Comparison of ENCODE assay signal across 8 mouse cellular contexts in the genomic region with DNA sequence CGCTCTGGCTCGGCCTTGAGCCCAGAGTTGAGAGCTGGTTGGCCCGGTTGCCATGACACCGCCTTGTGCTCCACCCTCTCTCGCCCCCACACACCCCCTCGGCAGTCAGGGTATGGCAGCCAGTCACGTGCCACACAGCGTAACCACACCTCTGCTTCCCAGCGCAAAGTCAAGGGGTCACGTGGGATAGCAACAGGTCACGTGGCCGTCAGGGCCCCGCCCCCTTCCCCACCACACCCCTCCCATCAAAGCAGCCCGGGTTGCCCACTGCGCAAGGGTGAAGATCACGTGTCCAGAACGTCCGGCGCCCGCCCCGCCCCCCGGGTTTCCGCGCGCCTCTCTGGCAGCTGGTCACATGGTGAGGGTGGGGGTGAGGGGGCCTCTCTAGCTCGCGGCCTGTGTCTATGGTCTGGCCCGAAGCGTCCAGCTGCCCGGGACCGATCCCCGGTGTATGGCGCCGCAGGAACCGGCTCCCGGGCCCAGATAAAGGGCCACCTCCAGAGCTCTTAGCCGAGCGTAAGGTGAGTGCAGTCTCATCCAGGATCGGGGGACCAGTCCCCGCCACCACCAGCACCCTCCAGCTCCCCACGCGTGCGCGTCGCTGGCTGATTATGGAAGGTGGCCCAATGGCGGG. TPM values are rescaled to one million over a fixed set of nuclear protein-coding genes. Genes with fewer than 3 reads are reported as not detected.
DNase-seq lines count a peak whose midpoint lies in the region; ATAC-seq lines count a peak whose summit lies in the region.

A gene (plus strand): TSS at position 296 of the 634 bp plus-strand sequence.

- no peaks in the 10 kb centered on the region for H3K9me3 ChIP-seq in forebrain, embryonic 14.5 days (replicated peaks; ENCODE audit: control insufficient read depth, low read length)
- no peaks in the 10 kb centered on the region for H3K9me3 ChIP-seq in neural tube, embryonic 15.5 days (replicated peaks)

- H3K4me1 ChIP-seq in forebrain, embryonic 14.5 days (ENCODE audit: control insufficient read depth, insufficient read depth, low read length) = peaks cover 26% of the 10 kb centered on the region
- H3K4me1 ChIP-seq in neural tube, embryonic 15.5 days = peaks cover 54% of the 10 kb centered on the region

- peak within 1 kb of the TSS; percentile 94 for H3K4me2 ChIP-seq in forebrain, embryonic 14.5 days (ENCODE audit: low read length)
- H3K4me2 ChIP-seq in neural tube, embryonic 15.5 days = peak within 1 kb of the TSS; percentile 89

- intact Hi-C loops in heart, postnatal 14 days (cut with DNase I) = no loop called here

- H3K4me3 ChIP-seq in forebrain, embryonic 14.5 days (ENCODE audit: low read depth, low read length) = peak within 1 kb of the TSS; percentile 67
- peak within 1 kb of the TSS; percentile 80 for H3K4me3 ChIP-seq in neural tube, embryonic 15.5 days (replicated peaks)

- H3K27me3 ChIP-seq in forebrain, embryonic 14.5 days (replicated peaks; ENCODE audit: control insufficient read depth, insufficient read depth, low read length) = no peaks in the 10 kb centered on the region
- H3K27me3 ChIP-seq in neural tube, embryonic 15.5 days (replicated peaks) = no peaks in the 10 kb centered on the region

- H3K36me3 ChIP-seq in forebrain, embryonic 14.5 days (ENCODE audit: control insufficient read depth, insufficient read depth, low read length) = peaks cover 40% of the 10 kb centered on the region
- H3K36me3 ChIP-seq in neural tube, embryonic 15.5 days = peaks cover 37% of the 10 kb centered on the region

- peak within 1 kb of the TSS; percentile 93 for H3K9ac ChIP-seq in forebrain, embryonic 14.5 days (ENCODE audit: low read length)
- peak within 1 kb of the TSS; percentile 87 for H3K9ac ChIP-seq in neural tube, embryonic 15.5 days (replicated peaks)

- ATAC-seq in forebrain, embryonic 14.5 days = peak; percentile 89
- ATAC-seq in neural tube, embryonic 15.5 days (ENCODE audit: low FRiP score) = peak; percentile 92

- peak; percentile 100 for DNase-seq in ES-CJ7 (ENCODE audit: low read depth, low spot score)
- peak; percentile 99 for DNase-seq in cerebellum, adult 11 months
- peak; percentile 99 for DNase-seq in forebrain, embryonic 14.5 days (ENCODE audit: low spot score)
- DNase-seq in heart, postnatal 14 days = peak; percentile 98
- DNase-seq in layer of hippocampus, adult 11-12 months (ENCODE audit: low spot score) = peak; percentile 98
- DNase-seq in lung, adult 18-20 months = peak; percentile 98
- peak; percentile 97 for DNase-seq in testis, postnatal 14 days (ENCODE audit: low spot score)

- WGBS in forebrain, embryonic 14.5 days = under 1% methylated on average over 43 of the region's 46 CpGs
- WGBS in neural tube, embryonic 15.5 days = under 1% methylated on average over 46 of the region's 46 CpGs

- peak within 1 kb of the TSS; percentile 85 for H3K27ac ChIP-seq in forebrain, embryonic 14.5 days (ENCODE audit: low read depth, low read length)
- H3K27ac ChIP-seq in neural tube, embryonic 15.5 days (replicated peaks) = peak within 1 kb of the TSS; percentile 93

RNA-seq across cellular contexts. Expression of the gene that starts here (rescaled TPM):
- polyA plus RNA-seq in forebrain, embryonic 14.5 days (2014; fragmentation: Nextera tagmentation; extraction: Ambion mirVana) = 1,959 and 2,468 TPM in 2 replicates
- 100 to 1,000 TPM in 1 of 2 experiments, 10 to 100 TPM in 1; 92.4 to 113 TPM for total RNA-seq in heart, postnatal 14 days (2021)
- 551 and 796 TPM in 2 replicates for polyA plus RNA-seq in neural tube, embryonic 15.5 days (2015; fragmentation: Nextera tagmentation; extraction: Ambion mirVana)

Comparison
In these comparisons a context has a peak if more than half of its experiments do, and no peak if none do; other contexts are left out.
1. Peak in every context shown above with its lines: DNase-seq, ATAC-seq, H3K4me3 ChIP-seq and H3K27ac ChIP-seq.